Mouse (Mus musculus) intestine, embryonic 15.5 days (tissue): ENCODE results near the gene Cpsf6. TPM values are rescaled to one million over a fixed set of nuclear protein-coding genes. Genes with fewer than 3 reads are reported as not detected.

ENCODE experiments used
- ATAC-seq: fragments of 200-750 bp; cut with Nextera tagmentation; 2 replicates; pipeline ENCODE4 v1.8.0; 2017; ENCODE audit warnings: moderate TSS enrichment, moderate library complexity
- H3K27ac ChIP-seq: fragments of 300-500 bp; sonication (generic); 2 replicates; pipeline ENCODE4 v1.5.1; 2015; ENCODE audit warnings: mild to moderate bottlenecking, inconsistent platforms
- H3K27me3 ChIP-seq: fragments of 300-500 bp; sonication (generic); replicated peaks from 2 replicates; pipeline ENCODE4 v1.6.1; 2015; ENCODE audit warnings: inconsistent platforms
- H3K36me3 ChIP-seq: fragments of 300-500 bp; sonication (generic); 2 replicates; pipeline ENCODE4 v1.6.1; 2015; ENCODE audit warnings: inconsistent platforms
- H3K4me1 ChIP-seq: fragments of 300-500 bp; sonication (generic); replicated peaks from 2 replicates; pipeline ENCODE4 v1.6.1; 2015; ENCODE audit warnings: inconsistent platforms
- H3K4me2 ChIP-seq: fragments of 300-500 bp; sonication (generic); replicated peaks from 2 replicates; pipeline ENCODE4 v1.6.1; 2015; ENCODE audit warnings: mild to moderate bottlenecking, inconsistent platforms
- H3K4me3 ChIP-seq: fragments of 300-500 bp; sonication (generic); replicated peaks from 2 replicates; pipeline ENCODE4 v1.5.1; 2015; ENCODE audit warnings: inconsistent platforms
- H3K9ac ChIP-seq: fragments of 300-500 bp; sonication (generic); 2 replicates; pipeline ENCODE4 v1.6.1; 2015; ENCODE audit warnings: inconsistent platforms
- H3K9me3 ChIP-seq: fragments of 300-500 bp; sonication (generic); 2 replicates; pipeline ENCODE4 v1.6.1; 2016; ENCODE audit warnings: inconsistent platforms
- WGBS: fragments of 180-500 bp; shearing (Covaris S2); methylation state at CpG from one replicate; pipeline ENCODE4 v1.1.7; 2015; 5-methylcytosine and 5-hydroxymethylcytosine counted together
- polyA plus RNA-seq: library from polyadenylated mRNA; unstranded; fragments of >200 nt; fragmentation: Nextera tagmentation; extraction: Ambion mirVana; gene quantifications from 2 replicates; pipeline ENCODE4 v1.2.1, GENCODE M21; 2015

Cpsf6 gene
- polyA plus RNA-seq, 1 experiment from 2014 or later = 129 TPM

DNA sequence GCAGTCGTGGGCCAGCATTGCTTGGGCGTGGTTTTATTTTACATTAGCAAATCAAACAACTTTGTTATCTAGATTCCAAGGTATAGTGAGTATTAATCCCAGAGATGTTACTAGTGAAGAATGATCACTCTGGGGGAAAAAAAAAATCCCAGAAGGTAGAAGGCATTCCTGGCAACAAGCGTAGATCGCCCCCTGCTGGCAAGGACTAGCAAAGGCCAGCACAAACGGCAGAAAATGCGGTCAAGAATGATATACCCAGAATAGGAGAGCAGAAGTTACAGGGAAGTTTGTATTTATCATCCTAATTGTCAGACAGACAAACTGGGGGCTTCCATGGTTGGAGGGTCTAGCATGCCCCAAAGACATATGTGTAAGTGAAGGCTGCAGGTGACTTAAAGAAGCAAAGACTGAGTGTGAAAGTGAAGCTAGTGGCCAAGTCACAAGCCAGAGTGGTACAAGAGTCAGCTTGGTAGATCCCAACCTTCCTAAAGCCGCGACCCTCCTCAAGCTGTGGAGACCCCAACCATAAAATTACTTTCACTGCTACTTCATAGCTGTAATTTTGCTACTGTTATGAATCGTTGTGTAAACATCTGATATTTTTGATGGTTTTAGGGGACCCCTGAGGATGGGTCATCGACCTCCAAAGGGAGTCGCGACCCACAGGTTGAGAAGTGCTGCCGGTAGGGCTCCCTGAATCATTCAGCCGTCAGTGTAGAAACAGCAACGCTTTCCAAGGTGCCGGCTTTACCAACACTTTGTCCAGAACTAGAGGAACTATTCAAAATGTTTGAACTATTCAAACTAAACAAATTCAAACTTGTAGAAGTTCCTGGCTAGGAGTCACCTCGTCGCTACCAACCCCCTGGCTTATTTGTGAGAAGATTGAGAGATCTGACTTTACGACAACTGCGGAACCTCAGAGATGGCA is 22.9 kb upstream of the Cpsf6 start:
- Histone ChIP-seq H3K36me3 (no peaks in the 10 kb centered on the region), H3K4me1 (no peaks in the 10 kb centered on the region), H3K9me3 (no peaks in the 10 kb centered on the region), H3K4me2 (no peak overlapping the region), H3K27me3 (no peaks in the 10 kb centered on the region; the same call in 1 of the 2 replicates), H3K27ac (no peak overlapping the region), H3K9ac (no peak overlapping the region), H3K4me3 (no peak overlapping the region)
- ATAC-seq = no peak
- WGBS = 71% methylated on average over 20 of the region's 20 CpGs

DNA sequence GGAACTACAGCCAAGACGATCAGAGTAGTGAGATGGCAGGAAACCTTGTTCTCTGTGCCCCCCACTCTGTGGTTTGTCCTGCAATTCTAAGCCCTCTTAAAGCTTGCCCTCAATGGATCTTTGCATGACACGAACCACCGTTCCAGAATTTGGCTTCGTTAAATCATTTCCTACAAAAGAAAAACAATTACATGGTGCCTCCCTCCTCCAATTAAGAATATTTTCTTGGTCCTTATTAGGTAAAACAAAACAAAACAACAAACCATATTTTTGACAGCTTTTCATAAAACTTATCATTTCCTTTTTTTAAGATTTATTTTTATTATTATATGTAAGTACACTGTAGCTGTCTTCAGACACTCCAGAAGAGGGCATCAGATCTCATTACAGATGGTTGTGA is 21.5 kb upstream of the Cpsf6 start:
- Histone ChIP-seq H3K4me3 (no peak overlapping the region), H3K9me3 (no peaks in the 10 kb centered on the region), H3K4me1 (no peaks in the 10 kb centered on the region), H3K27ac (no peak overlapping the region), H3K27me3 (no peaks in the 10 kb centered on the region; the same call in 1 of the 2 replicates), H3K4me2 (no peak overlapping the region), H3K9ac (no peak overlapping the region), H3K36me3 (no peaks in the 10 kb centered on the region)
- WGBS = 90% methylated on average over 4 of the region's 4 CpGs
- no peak for ATAC-seq

- Histone ChIP-seq H3K4me3 (no peak overlapping the region), H3K4me1 (no peaks in the 10 kb centered on the region), H3K4me2 (no peak overlapping the region), H3K9me3 (no peaks in the 10 kb centered on the region), H3K27me3 (no peaks in the 10 kb centered on the region; the same call in 1 of the 2 replicates), H3K27ac (no peak overlapping the region), H3K36me3 (no peaks in the 10 kb centered on the region), H3K9ac (no peak overlapping the region)
- 81% methylated on average over 4 of the region's 4 CpGs for WGBS
- no peak for ATAC-seq
These were observed 20.6 kb upstream of the Cpsf6 start for GRCm38 (mm10) chr10:117400246-117400954.

- 87% methylated on average over 3 of the region's 3 CpGs for WGBS
- H3K27me3 ChIP-seq = no peaks in the 10 kb centered on the region; the same call in 1 of the 2 replicates
- no peak for ATAC-seq
- H3K4me3 ChIP-seq = no peak overlapping the region
- no peak overlapping the region for H3K9ac ChIP-seq
- no peak overlapping the region for H3K27ac ChIP-seq
- no peak overlapping the region for H3K4me2 ChIP-seq
- H3K9me3 ChIP-seq = no peaks in the 10 kb centered on the region
- H3K36me3 ChIP-seq = no peaks in the 10 kb centered on the region
- H3K4me1 ChIP-seq = no peaks in the 10 kb centered on the region
These were observed 20.0 kb upstream of the Cpsf6 start for GRCm38 (mm10) chr10:117399839-117400238.

DNA sequence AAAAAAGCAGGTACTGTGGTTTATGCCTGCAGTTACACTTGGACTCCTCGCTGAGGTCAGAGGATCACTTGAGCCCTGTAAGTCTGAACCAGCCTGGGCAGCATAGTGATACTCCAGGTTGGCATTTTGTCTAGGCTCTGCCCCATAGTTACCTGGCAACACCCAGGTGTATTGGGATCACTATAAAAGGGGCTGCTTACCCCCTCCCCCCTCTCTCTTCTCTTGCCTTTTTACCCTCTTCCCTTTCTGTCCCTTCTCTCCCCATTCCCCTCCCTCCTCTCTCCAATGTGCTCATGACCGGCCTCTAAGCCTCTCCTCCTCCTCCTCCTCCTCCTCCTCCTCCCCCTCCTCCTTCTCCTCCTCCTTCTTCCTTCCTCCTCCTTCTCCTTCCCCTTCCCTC is 19.4 kb upstream of the Cpsf6 start:
- no peaks in the 10 kb centered on the region for H3K4me1 ChIP-seq
- H3K27me3 ChIP-seq = no peaks in the 10 kb centered on the region; the same call in 1 of the 2 replicates
- no peak overlapping the region for H3K4me3 ChIP-seq
- no peaks in the 10 kb centered on the region for H3K9me3 ChIP-seq
- no peak overlapping the region for H3K4me2 ChIP-seq
- no peak overlapping the region for H3K27ac ChIP-seq
- no peak for ATAC-seq
- H3K36me3 ChIP-seq = no peaks in the 10 kb centered on the region
- WGBS = 52% methylated on average over 2 of the region's 2 CpGs
- no peak overlapping the region for H3K9ac ChIP-seq

GRCm38 (mm10) chr10:117398044-117398780 is 18.4 kb upstream of the Cpsf6 start:
- H3K9ac ChIP-seq = no peak overlapping the region
- no peak overlapping the region for H3K4me3 ChIP-seq
- ATAC-seq = no peak
- no peaks in the 10 kb centered on the region; the same call in 1 of the 2 replicates for H3K27me3 ChIP-seq
- no peaks in the 10 kb centered on the region for H3K4me1 ChIP-seq
- H3K27ac ChIP-seq = no peak overlapping the region
- 77% methylated on average over 18 of the region's 18 CpGs for WGBS
- H3K36me3 ChIP-seq = no peaks in the 10 kb centered on the region
- H3K4me2 ChIP-seq = no peak overlapping the region
- no peaks in the 10 kb centered on the region for H3K9me3 ChIP-seq

DNA sequence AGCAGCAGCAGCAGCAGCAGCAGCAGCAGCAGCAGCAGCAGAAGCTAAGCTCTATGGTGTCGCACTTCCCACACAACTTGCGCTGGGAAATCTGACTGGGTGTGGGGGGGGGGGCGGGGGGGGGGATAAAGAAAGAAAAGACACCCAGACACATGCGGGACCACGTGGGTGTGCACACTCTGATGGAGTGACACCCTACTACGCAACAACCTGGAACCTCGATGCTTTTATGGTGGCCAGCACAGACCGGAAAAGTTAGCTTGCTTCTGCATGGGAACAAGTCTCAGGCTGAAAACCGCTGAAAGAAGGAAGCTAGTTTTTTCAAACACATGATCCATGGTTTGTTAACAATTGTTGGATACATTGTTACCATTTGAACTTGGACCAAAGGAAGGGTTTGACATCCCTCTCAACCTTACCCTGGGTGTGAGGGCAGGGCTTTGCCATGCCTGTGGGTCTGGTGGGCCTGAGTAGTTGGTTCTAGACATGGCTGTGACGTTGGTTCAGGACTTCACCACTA is 17.4 kb upstream of the Cpsf6 start:
- Histone ChIP-seq H3K4me3 (0 out of 2 replicates have a peak overlapping the region, but pooled peaks have one; percentile 6), H3K4me1 (no peaks in the 10 kb centered on the region), H3K27me3 (no peaks in the 10 kb centered on the region; the same call in 1 of the 2 replicates), H3K9me3 (no peaks in the 10 kb centered on the region), H3K4me2 (peak overlapping the region; percentile 47), H3K27ac (no peak overlapping the region), H3K36me3 (no peaks in the 10 kb centered on the region), H3K9ac (no peak overlapping the region)
- WGBS = 55% methylated on average over 8 of the region's 10 CpGs
- ATAC-seq = no peak

DNA sequence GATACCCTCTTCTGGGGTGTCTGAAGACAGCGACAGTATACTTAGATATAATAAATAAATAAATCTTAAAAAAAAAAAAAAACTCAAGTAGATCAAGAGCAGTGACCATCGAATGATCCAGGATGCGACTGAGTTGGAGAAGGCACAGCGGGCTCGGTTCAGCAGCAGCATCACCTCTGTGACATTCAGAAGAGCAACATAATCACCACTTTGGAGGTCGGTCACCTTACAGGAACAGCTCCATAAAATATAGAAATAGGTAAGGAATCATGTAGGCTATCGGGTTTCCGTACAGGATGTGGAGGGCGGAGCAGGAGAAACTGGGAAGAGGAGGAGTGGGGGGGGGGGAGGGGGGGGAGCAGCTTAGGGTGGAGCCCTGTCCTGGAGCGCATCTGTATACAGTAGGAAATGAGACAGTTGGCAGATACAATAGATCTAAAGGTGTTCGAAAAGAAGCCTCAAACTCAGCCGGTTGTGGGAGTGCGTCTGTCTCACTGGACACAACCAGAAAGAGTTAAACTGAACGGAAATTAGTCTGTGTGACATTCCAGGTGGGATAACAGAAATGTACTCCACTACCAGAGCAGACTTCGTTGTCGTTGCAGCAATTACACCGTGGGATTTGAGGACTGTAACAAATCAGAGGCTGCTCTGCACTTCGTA is 16.7 kb upstream of the Cpsf6 start:
- Histone ChIP-seq H3K27ac (no peak overlapping the region), H3K4me1 (no peaks in the 10 kb centered on the region), H3K27me3 (no peaks in the 10 kb centered on the region; the same call in 1 of the 2 replicates), H3K4me3 (0 out of 2 replicates have a peak overlapping the region, but pooled peaks have one; percentile 6), H3K4me2 (peak overlapping the region; percentile 47), H3K9ac (no peak overlapping the region), H3K9me3 (no peaks in the 10 kb centered on the region), H3K36me3 (no peaks in the 10 kb centered on the region)
- WGBS = 38% methylated on average over 18 of the region's 18 CpGs
- ATAC-seq = no peak

DNA sequence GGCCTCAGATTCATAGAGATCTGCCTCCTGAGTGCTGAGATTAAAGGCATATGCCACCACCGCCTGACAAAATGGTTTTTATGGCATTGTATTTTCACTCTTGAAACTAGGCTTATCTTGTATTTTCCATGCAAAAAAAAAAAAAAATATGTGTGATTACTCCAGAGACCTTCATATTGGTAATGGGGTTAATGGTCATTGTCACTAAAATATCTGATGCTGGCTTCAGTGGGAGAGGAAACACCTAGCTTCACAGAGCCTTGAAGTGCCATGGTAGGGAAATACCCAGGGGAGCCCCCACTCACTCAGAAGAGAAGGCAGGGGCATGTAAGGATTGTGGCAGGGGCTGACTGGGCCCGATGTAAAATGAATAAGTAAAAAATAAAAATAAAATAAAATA is 16.0 kb upstream of the Cpsf6 start:
- H3K36me3 ChIP-seq = no peaks in the 10 kb centered on the region
- no peaks in the 10 kb centered on the region; the same call in 1 of the 2 replicates for H3K27me3 ChIP-seq
- H3K4me2 ChIP-seq = no peak overlapping the region
- H3K9ac ChIP-seq = no peak overlapping the region
- no peak overlapping the region for H3K27ac ChIP-seq
- no peaks in the 10 kb centered on the region for H3K4me1 ChIP-seq
- 92% methylated on average over 2 of the region's 2 CpGs for whole genome bisulfite sequencing
- no peaks in the 10 kb centered on the region for H3K9me3 ChIP-seq
- H3K4me3 ChIP-seq = no peak overlapping the region
- no peak for ATAC-seq

DNA sequence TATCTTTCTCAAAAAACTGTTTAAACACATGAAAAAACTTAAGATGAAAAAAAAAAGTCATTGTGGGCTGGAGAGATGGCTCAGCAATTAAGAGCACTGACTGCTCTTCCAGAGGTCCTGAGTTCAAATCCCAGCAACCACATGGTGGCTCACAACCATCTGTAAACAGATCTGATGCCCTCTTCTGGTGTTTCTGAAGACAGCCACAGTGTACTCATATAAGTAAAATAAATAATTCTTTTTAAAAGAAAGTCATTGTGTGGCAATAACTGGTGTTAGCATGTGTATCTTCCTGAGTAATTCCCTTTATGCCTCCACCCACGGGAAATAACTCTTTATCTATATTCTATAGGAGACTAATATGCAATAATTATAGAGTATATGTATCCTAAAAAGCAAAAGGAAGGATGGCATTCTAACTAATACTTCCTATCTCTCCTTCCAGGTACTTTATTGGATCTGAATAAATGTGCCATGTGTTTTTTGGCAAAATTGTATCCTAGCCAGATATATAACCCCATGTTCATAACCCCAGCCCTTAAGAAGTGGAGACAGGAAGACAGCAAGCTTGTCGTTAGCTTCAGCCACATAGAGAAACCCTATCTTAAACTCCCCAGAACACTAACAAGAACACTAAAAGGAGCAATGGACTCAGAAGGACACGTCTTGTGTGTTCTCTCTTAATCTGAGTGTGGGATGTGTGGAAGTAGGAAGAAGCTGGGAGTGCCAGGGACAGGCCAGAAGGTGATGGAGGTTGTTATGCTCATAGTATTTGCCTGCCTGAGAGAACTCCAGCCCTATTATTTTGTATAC is 15.1 kb upstream of the Cpsf6 start:
- no peak overlapping the region for H3K9ac ChIP-seq
- H3K4me3 ChIP-seq = no peak overlapping the region
- H3K9me3 ChIP-seq = no peaks in the 10 kb centered on the region
- H3K4me2 ChIP-seq = no peak overlapping the region
- no peaks in the 10 kb centered on the region; the same call in 1 of the 2 replicates for H3K27me3 ChIP-seq
- H3K4me1 ChIP-seq = no peaks in the 10 kb centered on the region
- WGBS = 77% methylated on average over 3 of the region's 3 CpGs
- H3K27ac ChIP-seq = no peak overlapping the region
- no peaks in the 10 kb centered on the region for H3K36me3 ChIP-seq
- no peak for ATAC-seq
